Mouse (Mus musculus): ENCODE data around the gene Slc26a11.

GRCm38 (mm10) chr11:119428649-119429136 is 73.3 kb downstream of the Slc26a11 start:
- no peak for TF ChIP-seq CTCF (IDR thresholded peaks at IDR 0.05; ENCODE audit: low read depth, low read length)
- TF ChIP-seq POLR2A (IDR thresholded peaks at IDR 0.05; ENCODE audit: insufficient read depth, low read length): no peak
- no peak for TF ChIP-seq EP300 (IDR thresholded peaks at IDR 0.05; ENCODE audit: insufficient read depth, low read depth, low read length)

All from ES-Bruce4 (cell line).